Mouse (Mus musculus) gastrocnemius, postnatal 14 days (tissue): ENCODE measurements around the gene Jup. TPM values are rescaled to one million over a fixed set of nuclear protein-coding genes. Genes with fewer than 3 reads are reported as not detected.
"Not testable (repeated sequence)": the region's sequence is repeated elsewhere in the genome, so short reads cannot be mapped to it uniquely, and the experiment has no call there.

ENCODE experiments used
- DNase-seq: peaks from one replicate; pipeline ENCODE4 v3.0.0; 2021; ENCODE audit warnings: mixed read lengths
- intact Hi-C: fragments of 180-260 bp; cut with DNase I; formaldehyde crosslinking; loops from one replicate; pipeline ENCODE4 v1.15.1; 2025; ENCODE audit warnings: low total_unique reads
- microRNA-seq, 2 experiments: library from miRNA; unstranded; fragments of <30 nt; microRNA quantifications; one replicate each; pipeline ENCODE4 v1.2.0; 2021
- total RNA-seq, 2 experiments: library from RNA; stranded (reverse); gene quantifications; 2 replicates each; pipeline ENCODE4 v1.2.3; 2021

The Jup gene
- total RNA-seq, 2 experiments from 2014 or later, result 88.5 to 89.4 TPM

GRCm38 (mm10) chr11:100325062-100325629 is 72.4 kb downstream of the Jup start:
- intact Hi-C loops, result no loop called here
- no peak for DNase-seq

GRCm38 (mm10) chr11:100323578-100323977 is 74.0 kb downstream of the Jup start:
- intact Hi-C loops, result no loop called here
- DNase-seq, result peak; percentile 57

- intact Hi-C loops, result no loop called here
- DNase-seq, result no peak
Observed at GRCm38 (mm10) chr11:100322591-100323258, 74.8 kb downstream of the Jup start.

- intact Hi-C loops, DNase-seq: not testable (repeated sequence)
Observed at GRCm38 (mm10) chr11:100321479-100322305, 75.9 kb downstream of the Jup start.

GRCm38 (mm10) chr11:100320701-100321410 is 76.7 kb downstream of the Jup start:
- DNase-seq, intact Hi-C loops: not testable (repeated sequence)

GRCm38 (mm10) chr11:100320172-100320630 is 77.4 kb downstream of the Jup start:
- intact Hi-C loops, result no loop called here

GRCm38 (mm10) chr11:100319492-100320171 is 77.9 kb downstream of the Jup start, which contains the start of gene Eif1:
Gene Eif1 (plus strand): TSS chr11:100319885.
- intact Hi-C loops, result no loop called here
- peak; percentile 100 for DNase-seq

More at GRCm38 (mm10) chr11:100320172-100320630, 77.4 kb downstream of the Jup start:
- peak; percentile 98 for DNase-seq

Small RNAs within 50 kb of the gene (microRNA-seq; reads per million reads assigned to microRNA genes)
- gene Gm27374, result 0 reads per million in 2 experiments

Other genes starting within 250 kb of the Jup start
- under 1 TPM; 0.38 to 0.51 TPM for gene Krt19, start 249.1 kb downstream of the Jup start, total RNA-seq
- gene Krt9, start 204.5 kb downstream of the Jup start, total RNA-seq, result not detected
- gene Krt14, start 190.2 kb downstream of the Jup start, total RNA-seq, result not detected
- not detected for gene Krt16, start 148.9 kb downstream of the Jup start, total RNA-seq
- not detected for gene Krt17, start 136.7 kb downstream of the Jup start, total RNA-seq
- not detected for gene Krt42, start 127.9 kb downstream of the Jup start, total RNA-seq
- gene Eif1, start 77.9 kb downstream of the Jup start, total RNA-seq, result 100 to 1,000 TPM; 781 to 791 TPM
- gene Gast, start 63.4 kb downstream of the Jup start, total RNA-seq, result not detected
- under 1 TPM; 0.66 to 0.82 TPM for gene Hap1, start 41.6 kb downstream of the Jup start, total RNA-seq
- 10 to 100 TPM; 10.9 to 12.0 TPM for gene P3h4, start 17.1 kb upstream of the Jup start, total RNA-seq
- 10 to 100 TPM; 26.1 to 31.3 TPM for gene Fkbp10, start 17.9 kb upstream of the Jup start, total RNA-seq
- 10 to 100 TPM; 13.2 to 13.3 TPM for gene Nt5c3b, start 44.0 kb upstream of the Jup start, total RNA-seq
- gene Klhl10, start 44.2 kb upstream of the Jup start, total RNA-seq, result under 1 TPM; 0.33 to 0.43 TPM
- gene Klhl11, start 75.0 kb upstream of the Jup start, total RNA-seq, result 1 to 10 TPM; 6.5 to 6.9 TPM
- 10 to 100 TPM; 16.4 to 19.9 TPM for gene Acly, start 130.2 kb upstream of the Jup start, total RNA-seq
- under 1 TPM; 0.14 to 0.16 TPM for gene Ttc25, start 147.8 kb upstream of the Jup start, total RNA-seq
- 10 to 100 TPM; 10.7 to 32.2 TPM for gene Cnp, start 177.1 kb upstream of the Jup start, total RNA-seq
- gene Nkiras2, start 221.5 kb upstream of the Jup start, total RNA-seq, result 10 to 100 TPM; 21.2 to 23.4 TPM
- 100 to 1,000 TPM; 143 to 179 TPM for gene Dnajc7, start 222.4 kb upstream of the Jup start, total RNA-seq